Mouse (Mus musculus) kidney, embryonic 15.5 days (tissue): ENCODE data around the gene Rapsn. TPM values are rescaled to one million over a fixed set of nuclear protein-coding genes. Genes with fewer than 3 reads are reported as not detected.
"Not testable (repeated sequence)": the region's sequence is repeated elsewhere in the genome, so short reads cannot be mapped to it uniquely, and the experiment has no call there.

Experiments
- ATAC-seq: fragments of 200-750 bp; cut with Nextera tagmentation; replicated peaks from 2 replicates; pipeline ENCODE4 v1.8.0; 2017; ENCODE audit warnings: moderate TSS enrichment; ENCODE audit not compliant: low FRiP score
- H3K27ac ChIP-seq: fragments of 300-500 bp; sonication (generic); 2 replicates; pipeline ENCODE4 v1.5.1; 2015; ENCODE audit warnings: mild to moderate bottlenecking, inconsistent platforms
- H3K27me3 ChIP-seq: fragments of 300-500 bp; sonication (generic); 2 replicates; pipeline ENCODE4 v1.6.1; 2015; ENCODE audit warnings: inconsistent platforms
- H3K36me3 ChIP-seq: fragments of 300-500 bp; sonication (generic); 2 replicates; pipeline ENCODE4 v1.6.1; 2015; ENCODE audit warnings: inconsistent platforms
- H3K4me1 ChIP-seq: fragments of 300-500 bp; sonication (generic); 2 replicates; pipeline ENCODE4 v1.6.1; 2015; ENCODE audit warnings: inconsistent platforms
- H3K4me2 ChIP-seq: fragments of 300-500 bp; sonication (generic); 2 replicates; pipeline ENCODE4 v1.6.1; 2015; ENCODE audit warnings: moderate library complexity, mild to moderate bottlenecking, inconsistent platforms
- H3K4me3 ChIP-seq: fragments of 300-500 bp; sonication (generic); replicated peaks from 2 replicates; pipeline ENCODE4 v1.5.1; 2015; ENCODE audit warnings: mild to moderate bottlenecking, inconsistent platforms
- H3K9ac ChIP-seq: fragments of 300-500 bp; sonication (generic); 2 replicates; pipeline ENCODE4 v1.6.1; 2015; ENCODE audit warnings: mild to moderate bottlenecking, inconsistent platforms
- H3K9me3 ChIP-seq: fragments of 300-500 bp; sonication (generic); replicated peaks from 2 replicates; pipeline ENCODE4 v1.6.1; 2016; ENCODE audit warnings: inconsistent platforms
- WGBS: fragments of 180-500 bp; shearing (Covaris S2); methylation state at CpG from one replicate; pipeline ENCODE4 v1.1.7; 2015; ENCODE audit warnings: mixed read lengths; 5-methylcytosine and 5-hydroxymethylcytosine counted together
- polyA plus RNA-seq: library from polyadenylated mRNA; unstranded; fragments of >200 nt; fragmentation: Nextera tagmentation; extraction: Ambion mirVana; gene quantifications from 2 replicates; pipeline ENCODE4 v1.2.1, GENCODE M21; 2015

Rapsn gene
- polyA plus RNA-seq, 1 experiment from 2014 or later = 2.7 TPM

DNA sequence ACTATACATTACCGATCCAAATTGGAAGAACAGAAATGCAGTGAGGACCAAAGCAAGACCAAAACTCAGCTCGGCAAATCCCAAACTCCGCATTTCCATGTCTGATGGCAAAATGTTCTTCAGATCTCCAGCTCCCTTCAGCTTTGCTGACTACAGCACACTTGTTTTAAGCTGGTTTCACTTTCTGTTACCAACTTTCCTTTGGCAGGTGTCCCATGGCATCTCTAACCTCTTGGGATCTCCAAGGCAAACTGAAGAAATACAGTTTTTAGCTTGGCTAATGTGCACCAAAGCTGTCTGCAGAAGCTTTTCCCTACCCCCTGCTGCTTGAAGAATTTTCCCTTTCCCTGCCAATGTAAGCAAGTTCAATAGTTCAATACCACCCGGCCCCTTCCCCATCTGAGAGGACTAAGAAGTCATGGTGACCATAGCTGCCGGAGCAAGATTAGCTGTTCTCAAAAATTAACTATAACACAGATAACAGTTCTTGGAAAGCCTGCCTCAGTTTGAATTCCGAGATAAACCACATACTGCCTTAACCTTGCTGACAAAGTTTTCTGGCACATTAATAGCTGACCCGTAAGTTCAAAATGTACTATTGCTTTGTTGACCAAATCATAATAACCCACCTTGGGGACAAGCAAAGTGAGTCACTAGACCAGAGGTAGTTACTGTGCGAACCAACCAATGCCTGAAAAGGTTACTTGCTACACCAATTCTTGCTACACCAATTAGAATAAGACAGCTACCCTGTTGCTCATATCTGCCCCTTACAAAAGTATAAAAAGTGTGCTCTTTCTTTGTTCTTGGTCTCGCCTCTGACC, 7.8 kb upstream of the Rapsn start:
- ATAC-seq = no peak
- WGBS = 89% methylated on average over 9 of the region's 9 CpGs
- no peaks in the 10 kb centered on the region for H3K36me3 ChIP-seq
- H3K4me3 ChIP-seq = no peak overlapping the region
- H3K9ac ChIP-seq = no peak overlapping the region
- no peaks in the 10 kb centered on the region for H3K27me3 ChIP-seq
- H3K9me3 ChIP-seq = no peaks in the 10 kb centered on the region
- H3K4me1 ChIP-seq = no peaks in the 10 kb centered on the region
- no peak overlapping the region for H3K4me2 ChIP-seq
- H3K27ac ChIP-seq = no peak overlapping the region

DNA sequence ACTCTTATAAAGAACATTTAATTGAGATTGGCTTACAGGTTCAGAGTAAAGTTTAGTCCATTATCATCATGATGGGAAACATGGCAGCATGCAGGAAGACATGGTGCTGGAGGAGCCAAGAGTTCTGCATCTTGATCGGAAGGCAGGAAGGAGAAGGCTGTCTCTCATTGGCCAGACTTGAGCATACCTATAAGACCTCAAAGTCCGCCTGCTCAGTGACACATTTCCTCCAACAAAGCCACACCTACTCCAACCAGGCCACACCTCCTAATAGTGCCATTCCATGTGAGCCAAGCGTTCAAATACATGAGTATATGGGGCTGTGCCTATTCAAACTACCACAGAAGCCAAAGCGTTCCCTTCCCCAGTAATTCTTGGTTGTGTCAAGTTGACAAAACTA, 4.2 kb upstream of the Rapsn start:
- H3K4me1 ChIP-seq = no peaks in the 10 kb centered on the region
- ATAC-seq = no peak
- no peak overlapping the region for H3K27ac ChIP-seq
- no peak overlapping the region for H3K4me3 ChIP-seq
- 88% methylated on average over 4 of the region's 4 CpGs for WGBS
- no peaks in the 10 kb centered on the region for H3K9me3 ChIP-seq
- H3K4me2 ChIP-seq = no peak overlapping the region
- no peak overlapping the region for H3K9ac ChIP-seq
- no peaks in the 10 kb centered on the region for H3K27me3 ChIP-seq
- no peaks in the 10 kb centered on the region for H3K36me3 ChIP-seq

DNA sequence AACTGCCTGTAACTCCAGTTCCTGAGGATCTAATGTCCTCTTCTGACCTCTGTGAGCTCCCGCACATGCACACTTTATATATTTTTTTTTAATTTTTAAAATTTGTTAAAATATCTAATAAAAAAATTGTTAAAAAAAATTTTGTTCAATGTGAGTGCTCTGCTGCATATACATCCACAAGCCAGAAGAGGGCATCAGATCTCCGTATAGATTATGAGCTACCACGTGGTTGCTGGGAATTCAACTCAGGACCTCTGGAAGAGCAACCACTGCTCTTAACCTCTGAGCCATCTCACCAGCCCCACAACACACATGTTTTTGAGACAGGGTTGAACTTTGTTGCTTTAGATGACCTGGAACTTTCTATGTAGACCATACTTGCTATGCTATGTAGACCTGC, 2.4 kb upstream of the Rapsn start:
- ATAC-seq = no peak
- WGBS = 19% methylated on average over 3 of the region's 3 CpGs
- Histone ChIP-seq H3K36me3 (no peaks in the 10 kb centered on the region), H3K9ac (no peak overlapping the region), H3K27ac (no peak overlapping the region), H3K27me3 (no peaks in the 10 kb centered on the region), H3K4me1 (no peaks in the 10 kb centered on the region), H3K4me3 (no peak overlapping the region), H3K9me3 (no peaks in the 10 kb centered on the region), H3K4me2 (no peak overlapping the region)

DNA sequence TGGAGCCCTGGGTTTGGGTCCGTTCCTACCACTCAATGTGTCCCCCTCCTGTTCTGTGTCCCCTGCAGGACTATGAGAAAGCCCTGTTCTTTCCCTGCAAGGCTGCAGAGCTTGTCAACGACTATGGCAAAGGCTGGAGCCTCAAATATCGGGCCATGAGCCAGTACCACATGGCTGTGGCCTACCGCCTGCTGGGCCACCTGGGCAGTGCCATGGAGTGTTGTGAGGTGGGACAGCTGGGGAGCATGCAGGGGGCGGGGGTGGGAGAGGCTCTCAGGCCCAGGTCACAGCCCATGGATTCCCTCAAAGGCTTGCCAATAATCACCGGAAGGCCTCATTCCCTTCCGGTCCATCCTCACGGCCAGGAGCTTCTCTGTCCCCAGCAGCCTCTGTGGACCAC, 6.4 kb downstream of the Rapsn start:
- H3K9me3 ChIP-seq = no peaks in the 10 kb centered on the region
- no peak overlapping the region for H3K4me2 ChIP-seq
- no peak overlapping the region for H3K9ac ChIP-seq
- H3K4me3 ChIP-seq = no peak overlapping the region
- 75% methylated on average over 8 of the region's 8 CpGs for WGBS
- no peak overlapping the region for H3K27ac ChIP-seq
- ATAC-seq = no peak
- H3K4me1 ChIP-seq = peaks cover 13% of the 10 kb centered on the region
- H3K27me3 ChIP-seq = no peaks in the 10 kb centered on the region
- no peaks in the 10 kb centered on the region for H3K36me3 ChIP-seq

DNA sequence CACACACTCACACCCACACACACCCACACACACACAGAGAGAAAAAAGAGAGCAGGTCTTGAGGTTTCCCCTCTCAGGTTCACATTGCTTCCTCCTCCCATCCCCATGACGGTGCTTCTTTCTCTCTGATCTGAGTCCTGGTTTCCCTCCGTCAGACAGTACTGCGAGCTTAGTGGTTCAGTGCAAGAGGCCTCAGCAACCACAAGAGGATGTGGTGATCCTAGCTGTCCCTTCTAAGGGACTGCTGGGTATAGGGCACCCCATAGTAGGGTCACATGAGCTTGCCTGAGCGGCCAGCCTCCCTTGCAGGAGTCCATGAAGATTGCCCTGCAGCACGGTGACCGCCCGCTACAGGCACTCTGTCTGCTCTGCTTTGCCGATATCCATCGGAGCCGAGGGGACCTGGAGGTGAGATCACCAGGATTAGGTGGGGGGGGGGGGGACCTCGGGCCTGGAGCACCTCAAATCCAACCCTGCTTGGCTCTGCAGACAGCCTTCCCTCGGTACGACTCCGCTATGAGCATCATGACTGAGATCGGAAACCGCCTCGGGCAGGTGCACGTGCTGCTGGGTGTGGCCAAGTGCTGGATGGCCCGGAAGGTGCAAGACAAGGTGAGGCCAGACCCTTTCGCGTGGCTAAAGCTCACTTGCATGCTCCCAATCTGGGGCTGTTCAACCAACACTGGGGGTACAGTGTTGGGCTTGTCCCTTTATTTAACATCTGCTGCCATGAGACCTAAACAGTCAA, 7.4 kb downstream of the Rapsn start:
- H3K27me3 ChIP-seq = no peaks in the 10 kb centered on the region
- H3K9me3 ChIP-seq = no peaks in the 10 kb centered on the region
- 70% methylated on average over 21 of the region's 21 CpGs for WGBS
- no peak overlapping the region for H3K4me3 ChIP-seq
- peaks cover 19% of the 10 kb centered on the region for H3K4me1 ChIP-seq
- H3K27ac ChIP-seq = no peak overlapping the region
- no peak overlapping the region for H3K4me2 ChIP-seq
- H3K36me3 ChIP-seq = no peaks in the 10 kb centered on the region
- ATAC-seq = 0 out of 2 replicates have a peak, but pooled peaks have one; percentile 22
- H3K9ac ChIP-seq = no peak overlapping the region

DNA sequence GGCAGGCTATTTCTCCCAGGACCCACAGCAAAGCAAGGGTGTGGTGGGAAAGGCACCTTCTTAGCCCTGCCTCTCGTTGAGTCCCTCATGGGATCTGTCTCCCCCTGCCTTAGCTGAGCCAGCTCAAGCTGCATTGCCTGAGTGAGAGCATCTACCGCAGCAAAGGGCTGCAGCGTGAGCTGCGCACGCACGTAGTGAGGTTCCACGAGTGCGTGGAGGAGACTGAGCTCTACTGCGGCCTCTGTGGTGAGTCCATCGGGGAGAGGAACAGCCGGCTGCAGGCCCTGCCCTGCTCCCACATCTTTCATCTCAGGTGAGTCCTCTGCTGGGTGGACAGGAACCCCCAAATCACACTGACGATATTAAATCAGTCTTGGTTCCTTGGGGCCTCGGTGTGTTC, 9.3 kb downstream of the Rapsn start:
- no peak for ATAC-seq
- Histone ChIP-seq H3K27me3 (no peaks in the 10 kb centered on the region), H3K27ac (no peak overlapping the region), H3K4me2 (no peak overlapping the region), H3K4me3 (no peak overlapping the region), H3K9ac (no peak overlapping the region), H3K36me3 (no peaks in the 10 kb centered on the region), H3K4me1 (peaks cover 23% of the 10 kb centered on the region), H3K9me3 (no peaks in the 10 kb centered on the region)
- 81% methylated on average over 13 of the region's 13 CpGs for WGBS

DNA sequence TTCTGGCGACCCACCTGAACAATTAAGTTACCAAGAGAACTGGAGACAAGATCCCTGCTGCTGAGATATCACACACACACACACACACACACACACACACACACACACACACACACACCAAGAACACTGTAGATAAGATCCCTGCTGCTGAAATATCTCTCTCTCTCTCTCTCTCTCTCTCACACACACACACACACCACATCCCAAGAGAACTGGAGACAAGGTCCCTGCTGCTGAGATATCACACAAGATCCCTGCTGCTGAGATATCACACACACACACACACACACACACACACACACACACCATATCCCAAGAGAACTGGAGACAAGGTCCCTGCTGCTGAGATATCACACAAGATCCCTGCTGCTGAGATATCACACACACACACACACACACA, 10.4 kb downstream of the Rapsn start:
- Histone ChIP-seq H3K27ac (peak overlapping the region; percentile 3; the same call in 1 of the 2 replicates), H3K4me1 (peaks cover 23% of the 10 kb centered on the region)
- not testable (repeated sequence) for H3K9me3 ChIP-seq, H3K4me2 ChIP-seq, ATAC-seq, H3K4me3 ChIP-seq, H3K36me3 ChIP-seq, H3K9ac ChIP-seq, H3K27me3 ChIP-seq
- 74% methylated on average over 1 of the region's 1 CpGs for WGBS

DNA sequence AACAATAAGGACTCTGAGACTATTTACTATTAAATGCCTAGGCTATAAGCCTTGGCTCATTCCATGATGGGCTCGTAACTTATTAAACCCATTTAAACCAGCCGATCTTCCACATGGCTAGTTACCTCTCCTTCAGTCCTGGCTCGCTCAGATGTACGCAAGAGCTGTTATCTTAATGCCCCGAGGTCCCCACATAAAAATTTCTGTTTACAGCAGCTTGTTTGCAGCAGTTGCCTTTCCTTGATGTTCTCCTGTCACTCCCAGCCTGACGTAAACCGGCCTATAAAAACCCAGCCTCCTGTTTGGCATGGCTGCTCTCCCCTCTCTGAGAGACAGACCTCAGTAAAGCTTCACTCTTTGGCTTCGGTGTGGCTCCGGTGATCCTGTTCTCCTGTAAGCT, 11.9 kb downstream of the Rapsn start:
- Histone ChIP-seq H3K9ac (no peak overlapping the region), H3K27me3 (no peaks in the 10 kb centered on the region), H3K4me1 (peaks cover 23% of the 10 kb centered on the region), H3K27ac (peak overlapping the region; percentile 78), H3K4me2 (peak overlapping the region; percentile 14; the same call in 1 of the 2 replicates), H3K9me3 (no peaks in the 10 kb centered on the region), H3K4me3 (no peak overlapping the region), H3K36me3 (no peaks in the 10 kb centered on the region)
- peak; percentile 58 for ATAC-seq
- 57% methylated on average over 9 of the region's 9 CpGs for WGBS

DNA sequence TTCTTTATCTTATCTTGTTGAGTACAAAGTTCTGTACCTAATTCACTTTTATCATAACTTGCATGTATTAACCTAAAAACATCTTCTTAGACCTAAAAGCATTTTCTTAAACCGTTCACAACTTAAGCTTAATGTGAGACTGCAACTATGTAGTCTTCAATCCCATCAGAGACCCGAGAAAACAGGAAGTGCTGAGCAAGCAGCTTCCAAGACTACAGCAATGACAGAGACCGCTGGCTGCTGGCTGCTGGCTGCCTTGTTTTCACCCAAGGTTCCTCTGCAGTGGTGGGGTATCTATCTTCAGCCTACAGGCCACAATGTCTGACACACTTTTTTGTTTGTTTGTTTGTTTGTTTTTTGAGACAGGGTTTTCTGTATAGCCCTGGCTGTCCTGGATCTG, 16.5 kb downstream of the Rapsn start:
- Histone ChIP-seq H3K4me3 (no peak overlapping the region), H3K4me2 (no peak overlapping the region), H3K36me3 (peaks cover 22% of the 10 kb centered on the region), H3K9ac (no peak overlapping the region), H3K9me3 (no peaks in the 10 kb centered on the region), H3K27ac (no peak overlapping the region), H3K27me3 (no peaks in the 10 kb centered on the region), H3K4me1 (peaks cover 24% of the 10 kb centered on the region)
- ATAC-seq = no peak
- WGBS = 75% methylated on average over 3 of the region's 3 CpGs

DNA sequence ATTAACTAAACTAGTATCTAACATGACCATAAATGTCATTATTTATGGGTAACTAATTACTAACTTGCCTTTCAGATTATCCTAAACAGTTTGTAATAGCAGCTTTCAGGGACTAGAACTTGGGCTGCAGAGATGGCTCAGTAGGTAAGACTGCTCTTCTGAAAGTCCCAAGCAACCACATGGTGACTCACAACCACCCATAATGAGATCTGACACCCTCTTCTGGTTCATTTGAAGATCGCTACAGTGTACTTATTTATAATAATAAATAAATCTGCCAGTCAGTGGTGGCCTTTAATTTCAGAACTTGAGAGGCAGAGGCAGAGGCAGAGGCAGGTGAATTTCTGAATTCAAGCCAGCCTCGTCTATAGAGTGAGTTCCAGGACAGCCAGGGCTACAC, 17.3 kb downstream of the Rapsn start:
- 51% methylated on average over 2 of the region's 2 CpGs for WGBS
- Histone ChIP-seq H3K27ac (no peak overlapping the region), H3K9ac (no peak overlapping the region), H3K4me3 (peak overlapping the region; percentile 91), H3K4me2 (peak overlapping the region; percentile 84), H3K4me1 (peaks cover 19% of the 10 kb centered on the region), H3K9me3 (no peaks in the 10 kb centered on the region), H3K36me3 (peaks cover 30% of the 10 kb centered on the region), H3K27me3 (no peaks in the 10 kb centered on the region)
- no peak for ATAC-seq

DNA sequence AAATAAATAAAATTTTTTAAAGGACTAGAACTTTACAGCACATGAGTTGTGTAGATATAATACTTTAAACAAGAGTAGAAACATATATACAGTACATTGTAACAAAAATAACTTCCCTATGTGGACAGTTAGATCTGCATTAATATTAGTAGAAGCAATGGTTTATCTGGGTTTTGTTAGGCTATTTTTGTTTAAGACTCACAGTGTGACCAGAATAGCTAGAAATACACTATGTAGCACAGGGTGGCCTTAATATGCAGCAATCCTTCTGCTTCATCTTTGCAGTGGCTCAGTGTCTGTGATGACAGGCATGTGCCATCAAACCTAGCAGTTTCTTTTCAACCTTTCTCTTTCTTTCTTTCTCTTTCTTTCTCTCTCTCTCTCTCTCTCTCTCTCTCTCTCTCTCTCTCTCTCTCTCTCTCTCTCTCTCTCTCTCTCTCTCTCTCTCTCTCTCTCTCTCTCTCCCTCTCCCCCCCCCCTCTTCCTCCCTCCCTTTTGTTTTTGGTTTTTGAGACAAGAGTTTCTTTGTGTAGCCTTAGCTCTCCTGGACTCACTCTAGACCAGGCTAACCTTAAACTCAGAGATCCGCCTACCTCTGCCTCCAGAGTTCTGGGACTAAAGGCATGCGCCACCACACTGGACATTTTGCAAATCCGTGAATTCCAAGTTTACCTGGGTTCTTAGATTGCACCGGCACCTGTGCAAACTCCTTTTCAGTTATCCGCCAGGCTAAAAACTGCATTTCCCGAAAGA, 17.9 kb downstream of the Rapsn start:
- Histone ChIP-seq H3K9ac (peak overlapping the region; percentile 80; the same call in 1 of the 2 replicates), H3K36me3 (peaks cover 37% of the 10 kb centered on the region), H3K9me3 (no peaks in the 10 kb centered on the region), H3K27me3 (no peaks in the 10 kb centered on the region), H3K4me3 (peak overlapping the region; percentile 91), H3K4me1 (peaks cover 15% of the 10 kb centered on the region), H3K27ac (peak overlapping the region; percentile 89; the same call in 1 of the 2 replicates), H3K4me2 (peak overlapping the region; percentile 84)
- ATAC-seq = peak; percentile 71
- WGBS = 0% methylated on average over 6 of the region's 6 CpGs

DNA sequence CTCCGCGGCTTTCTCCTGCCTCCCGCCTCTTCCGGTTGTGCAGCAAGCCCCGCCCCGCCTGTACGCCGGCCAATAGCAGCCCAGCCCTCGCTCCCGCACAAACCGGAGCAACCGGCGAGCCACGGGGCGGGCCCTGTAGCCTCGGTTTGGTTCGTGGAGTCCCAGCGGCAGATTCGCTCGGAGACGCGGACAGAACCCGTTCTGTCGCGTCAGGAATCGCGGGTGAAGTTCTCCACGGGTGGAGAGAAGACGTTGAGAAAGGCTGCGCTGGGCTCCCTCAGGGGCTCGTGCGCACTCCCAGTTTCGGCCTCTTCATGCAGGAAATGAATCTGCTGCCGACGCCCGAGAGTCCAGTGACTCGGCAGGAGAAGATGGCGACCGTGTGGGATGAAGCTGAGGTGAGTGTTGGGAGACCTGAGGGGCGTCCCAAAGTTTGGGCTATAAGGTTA, 18.5 kb downstream of the Rapsn start, which contains the start of gene Psmc3:
Gene Psmc3, plus strand, starts transcription at position 76 of the 449 bp plus-strand sequence.
- Histone ChIP-seq H3K27me3 (no peaks in the 10 kb centered on the region), H3K27ac (peak within 1 kb of the TSS; percentile 89), H3K4me2 (peak within 1 kb of the TSS; percentile 84), H3K9ac (peak within 1 kb of the TSS; percentile 80), H3K9me3 (no peaks in the 10 kb centered on the region), H3K4me3 (peak within 1 kb of the TSS; percentile 91), H3K36me3 (peaks cover 43% of the 10 kb centered on the region), H3K4me1 (peaks cover 15% of the 10 kb centered on the region)
- WGBS = under 1% methylated on average over 40 of the region's 40 CpGs
- peak; percentile 99 for ATAC-seq
